Mouse (Mus musculus): ENCODE data around the gene Supt6.

- TF ChIP-seq GATA1 (IDR thresholded peaks at IDR 0.05; ENCODE audit: borderline replicate concordance, low read length) (no peak), FLI1 (IDR thresholded peaks at IDR 0.05; ENCODE audit: low read length) (no peak)
Observed at GRCm38 (mm10) chr11:78294585-78294984, 48.8 kb upstream of the Supt6 start.

Measured in megakaryocyte, embryonic 14.5 days (primary cell).